Mouse (Mus musculus): ENCODE measurements at regions not wholly inside any gene's neighbourhood (a gene's known extent, or its start where the extent isn't known, plus 50 kb on each side); places are given as distances from the start of the nearest gene placed in this dataset.
"Not testable (repeated sequence)": the region's sequence is repeated elsewhere in the genome, so short reads cannot be mapped to it uniquely, and the experiment has no call there.

GRCm38 (mm10) chr13:42000966-42001365 lies 50.9 kb upstream of the Hivep1 start:
- DNase-seq (ENCODE audit: low spot score in 2 of 2), result no peak

GRCm38 (mm10) chr13:41997883-41998282 lies 53.9 kb upstream of the Hivep1 start:
- no peak for DNase-seq (ENCODE audit: low spot score in 2 of 2)

GRCm38 (mm10) chr13:41994126-41994525 lies 57.7 kb upstream of the Hivep1 start:
- no peak for DNase-seq (ENCODE audit: low spot score in 2 of 2)

GRCm38 (mm10) chr13:41975918-41976317 lies 75.9 kb upstream of the Hivep1 start:
- DNase-seq (ENCODE audit: low spot score in 2 of 2), result no peak

GRCm38 (mm10) chr13:41962915-41963314 lies 88.9 kb upstream of the Hivep1 start:
- no peak for DNase-seq (ENCODE audit: low spot score in 2 of 2)

- DNase-seq (ENCODE audit: low spot score in 2 of 2), result not testable (repeated sequence)
Observed at GRCm38 (mm10) chr13:41960960-41961359, 90.9 kb upstream of the Hivep1 start.

GRCm38 (mm10) chr13:41957932-41958331 lies 93.9 kb upstream of the Hivep1 start:
- no peak for DNase-seq (ENCODE audit: low spot score in 2 of 2)

- DNase-seq (ENCODE audit: low spot score in 2 of 2), result no peak
Observed at GRCm38 (mm10) chr13:41955884-41956283, 95.9 kb upstream of the Hivep1 start.

- DNase-seq (ENCODE audit: low spot score in 2 of 2), result no peak
Observed at GRCm38 (mm10) chr13:41955198-41955597, 96.6 kb upstream of the Hivep1 start.

- DNase-seq (ENCODE audit: low spot score in 2 of 2), result no peak
Observed at GRCm38 (mm10) chr13:41952453-41952852, 99.4 kb upstream of the Hivep1 start.

GRCm38 (mm10) chr13:41948241-41948640 lies 100.8 kb upstream of the Adtrp start:
- DNase-seq (ENCODE audit: low spot score in 2 of 2), result no peak

- DNase-seq (ENCODE audit: low spot score in 2 of 2), result peak in 1 of 2 experiments; percentile 10
Observed at GRCm38 (mm10) chr13:41932313-41933100, 85.0 kb upstream of the Adtrp start.

- no peak for DNase-seq (ENCODE audit: low spot score in 2 of 2)
Observed at GRCm38 (mm10) chr13:41929768-41930167, 82.3 kb upstream of the Adtrp start.

- DNase-seq (ENCODE audit: low spot score in 2 of 2), result not testable (repeated sequence)
Observed at GRCm38 (mm10) chr13:41925851-41926250, 78.4 kb upstream of the Adtrp start.

- no peak for DNase-seq (ENCODE audit: low spot score in 2 of 2)
Observed at GRCm38 (mm10) chr13:41925211-41925610, 77.7 kb upstream of the Adtrp start.

GRCm38 (mm10) chr13:41921178-41921577 lies 73.7 kb upstream of the Adtrp start:
- no peak for DNase-seq (ENCODE audit: low spot score in 2 of 2)

GRCm38 (mm10) chr13:41918525-41918924 lies 71.0 kb upstream of the Adtrp start:
- no peak for DNase-seq (ENCODE audit: low spot score in 2 of 2)

GRCm38 (mm10) chr13:41915816-41916215 lies 68.3 kb upstream of the Adtrp start:
- not testable (repeated sequence) for DNase-seq (ENCODE audit: low spot score in 2 of 2)

GRCm38 (mm10) chr13:41910736-41911135 lies 63.3 kb upstream of the Adtrp start:
- DNase-seq (ENCODE audit: low spot score in 2 of 2), result no peak

- no peak for DNase-seq (ENCODE audit: low spot score in 2 of 2)
Observed at GRCm38 (mm10) chr13:41910236-41910635, 62.8 kb upstream of the Adtrp start.

GRCm38 (mm10) chr13:41907027-41907426 lies 59.5 kb upstream of the Adtrp start:
- no peak for DNase-seq (ENCODE audit: low spot score in 2 of 2)

GRCm38 (mm10) chr13:41903286-41903685 lies 55.8 kb upstream of the Adtrp start:
- no peak for DNase-seq (ENCODE audit: low spot score in 2 of 2)

- no peak for DNase-seq (ENCODE audit: low spot score in 2 of 2)
Observed at GRCm38 (mm10) chr13:41899837-41900463, 52.5 kb upstream of the Adtrp start.

Measured in left cerebral cortex, adult 18-20 months (tissue).